Mouse (Mus musculus) liver, embryonic 11.5 days (tissue): ENCODE measurements around the gene Myo1b. TPM values are rescaled to one million over a fixed set of nuclear protein-coding genes. Genes with fewer than 3 reads are reported as not detected.
A peak's percentile ranks its signal among the peaks of the same experiment; 100 is the strongest.

Experiments
- ATAC-seq: fragments of 200-750 bp; cut with Nextera tagmentation; replicated peaks from 2 replicates; pipeline ENCODE4 v1.8.0; 2017; ENCODE audit warnings: moderate number of reproducible peaks, mild to moderate bottlenecking, moderate TSS enrichment, moderate library complexity; ENCODE audit not compliant: low FRiP score
- DNase-seq: peaks from one replicate; pipeline ENCODE4 v3.0.0-alpha.2; 2017; ENCODE audit warnings: low spot score
- H3K27ac ChIP-seq: fragments of 300-500 bp; sonication (generic); 2 replicates; pipeline ENCODE4 v1.5.1; 2014; ENCODE audit warnings: mild to moderate bottlenecking, low read depth, low read length, control low read depth
- H3K27me3 ChIP-seq: fragments of 300-500 bp; sonication (generic); replicated peaks from 2 replicates; pipeline ENCODE4 v1.6.1; 2014; ENCODE audit warnings: low read length, mixed read lengths; ENCODE audit not compliant: control insufficient read depth, insufficient read depth
- H3K36me3 ChIP-seq: fragments of 300-500 bp; sonication (generic); 2 replicates; pipeline ENCODE4 v1.6.1; 2014; ENCODE audit warnings: mild to moderate bottlenecking, low read length, moderate library complexity, mixed read lengths; ENCODE audit not compliant: control insufficient read depth, insufficient read depth
- H3K4me1 ChIP-seq: fragments of 300-500 bp; sonication (generic); replicated peaks from 2 replicates; pipeline ENCODE4 v1.6.1; 2014; ENCODE audit warnings: low read length, mixed read lengths; ENCODE audit not compliant: control insufficient read depth, insufficient read depth
- H3K4me2 ChIP-seq: fragments of 300-500 bp; sonication (generic); 2 replicates; pipeline ENCODE4 v1.6.1; 2014; ENCODE audit warnings: mild to moderate bottlenecking, control low read depth, moderate library complexity
- H3K4me3 ChIP-seq: fragments of 300-500 bp; sonication (generic); 2 replicates; pipeline ENCODE4 v1.5.1; 2014; ENCODE audit warnings: low read depth, low read length, control low read depth
- H3K9ac ChIP-seq: fragments of 300-500 bp; sonication (generic); 2 replicates; pipeline ENCODE4 v1.6.1; 2014; ENCODE audit warnings: low read depth, low read length, control low read depth
- H3K9me3 ChIP-seq: fragments of 300-500 bp; sonication (generic); 2 replicates; pipeline ENCODE4 v1.6.1; 2016; ENCODE audit warnings: low read length, inconsistent platforms, mixed read lengths; ENCODE audit not compliant: control insufficient read depth
- WGBS: fragments of 180-500 bp; shearing (Covaris S2); extraction: QIAGEN DNeasy Blood & Tissue Kit; methylation state at CpG from one replicate; pipeline ENCODE4 v1.1.7; 2014; 5-methylcytosine and 5-hydroxymethylcytosine counted together
- polyA plus RNA-seq: library from polyadenylated mRNA; unstranded; fragments of >200 nt; fragmentation: Nextera tagmentation; extraction: Ambion mirVana; gene quantifications from 2 replicates; pipeline ENCODE4 v1.2.1, GENCODE M21; 2014

Myo1b gene
- polyA plus RNA-seq, 1 experiment from 2014 or later, result 26.4 TPM

DNA sequence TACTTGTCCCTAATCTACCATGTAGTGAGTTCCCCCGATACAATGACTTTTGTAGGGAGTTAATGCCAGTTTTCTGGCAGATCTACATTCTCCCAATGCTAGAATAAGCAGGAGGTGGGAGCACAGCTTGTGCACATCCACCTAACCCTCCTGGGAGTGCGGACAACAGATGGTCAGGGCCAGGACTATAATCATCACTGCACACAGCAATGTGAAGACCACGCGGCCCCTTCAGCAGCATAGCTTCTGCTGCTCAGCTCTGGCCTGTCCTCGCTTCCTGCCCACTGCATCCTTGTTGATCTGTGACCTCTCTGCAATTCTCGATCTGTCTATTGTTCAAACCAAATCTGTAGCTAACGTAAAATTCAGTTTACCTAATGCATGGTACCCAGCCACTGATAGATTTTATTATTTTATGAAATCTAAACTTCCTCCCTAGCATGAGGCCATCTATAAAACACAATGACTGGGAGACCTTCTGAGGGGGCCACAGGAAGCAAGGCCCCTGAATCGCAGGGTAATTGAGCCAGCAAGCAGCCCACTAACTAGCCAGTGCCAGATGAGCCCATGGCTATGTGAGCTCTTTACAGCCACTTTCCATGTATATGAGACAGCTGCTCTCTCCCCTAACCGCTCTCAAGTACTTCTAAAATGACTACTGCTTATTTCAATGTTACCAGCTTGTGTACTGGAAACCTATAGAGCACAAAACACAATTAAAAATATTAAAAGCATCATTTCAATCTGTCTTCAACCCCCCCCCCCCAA, 27.6 kb downstream of the Myo1b start:
- ATAC-seq (no peak), DNase-seq (no peak)
- no peak overlapping the region for H3K4me2 ChIP-seq
- H3K9ac ChIP-seq, result no peak overlapping the region
- no peaks in the 10 kb centered on the region for H3K9me3 ChIP-seq
- no peak overlapping the region for H3K4me3 ChIP-seq
- no peaks in the 10 kb centered on the region for H3K27me3 ChIP-seq
- H3K4me1 ChIP-seq, result peaks cover 13% of the 10 kb centered on the region
- H3K27ac ChIP-seq, result no peak overlapping the region
- no peaks in the 10 kb centered on the region for H3K36me3 ChIP-seq
- 74% methylated on average over 9 of the region's 9 CpGs for WGBS

DNA sequence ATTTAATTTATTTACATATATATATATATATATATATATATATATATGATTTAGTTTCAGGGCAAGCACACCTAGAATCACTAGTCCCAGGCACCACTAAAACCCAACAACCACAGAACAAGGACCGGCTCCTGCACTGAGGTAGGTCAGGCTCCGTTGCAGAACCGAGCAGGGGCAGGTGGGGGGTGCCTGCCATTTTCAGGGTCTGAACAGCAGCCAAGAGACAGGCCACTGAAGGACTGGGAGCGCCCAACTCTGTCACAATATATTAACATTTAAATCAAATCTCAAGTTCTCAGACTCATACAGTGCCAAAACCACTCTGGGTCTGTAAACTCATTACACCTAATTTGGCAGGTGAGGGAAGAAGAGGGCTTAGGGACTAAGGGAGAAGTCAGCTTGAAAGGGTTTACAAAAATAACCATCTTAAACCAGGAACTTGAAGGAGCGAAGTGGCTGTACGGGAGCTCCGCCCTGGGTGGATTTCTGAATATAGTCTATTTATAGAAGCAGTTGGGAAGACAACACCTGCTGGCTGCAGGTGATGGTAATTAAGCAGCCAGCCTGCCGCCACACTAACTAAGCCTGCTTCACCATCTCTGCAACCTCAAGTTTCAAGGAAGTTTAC, 30.4 kb downstream of the Myo1b start:
- H3K4me1 ChIP-seq, result peaks cover 5% of the 10 kb centered on the region
- ATAC-seq (no peak), DNase-seq (no peak)
- no peak overlapping the region for H3K4me3 ChIP-seq
- no peaks in the 10 kb centered on the region for H3K27me3 ChIP-seq
- 87% methylated on average over 8 of the region's 8 CpGs for WGBS
- no peaks in the 10 kb centered on the region for H3K36me3 ChIP-seq
- no peak overlapping the region for H3K27ac ChIP-seq
- no peak overlapping the region for H3K4me2 ChIP-seq
- no peaks in the 10 kb centered on the region for H3K9me3 ChIP-seq
- no peak overlapping the region for H3K9ac ChIP-seq

DNA sequence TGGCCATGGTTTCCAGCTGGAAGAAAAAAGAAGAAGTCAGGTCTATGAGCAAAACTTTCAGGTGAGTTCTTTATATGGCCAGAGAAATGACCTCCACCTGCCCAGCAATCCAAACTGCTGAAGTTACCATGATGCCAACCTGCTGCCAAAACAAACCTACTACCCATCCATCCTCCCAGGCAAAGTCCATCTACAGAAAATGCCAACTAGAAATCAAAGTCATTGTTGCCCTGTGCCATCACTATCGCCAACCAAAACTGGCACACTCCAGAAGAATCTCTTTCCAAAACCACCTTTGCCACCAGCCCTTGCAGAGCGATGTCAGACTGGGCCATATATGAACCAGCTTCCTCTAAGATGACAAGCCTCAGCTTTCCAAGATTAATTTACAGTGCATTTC, 32.7 kb downstream of the Myo1b start:
- Histone ChIP-seq H3K9me3 (no peaks in the 10 kb centered on the region), H3K9ac (no peak overlapping the region), H3K4me3 (no peak overlapping the region), H3K4me2 (no peak overlapping the region), H3K4me1 (peaks cover 12% of the 10 kb centered on the region), H3K36me3 (no peaks in the 10 kb centered on the region), H3K27ac (no peak overlapping the region), H3K27me3 (no peaks in the 10 kb centered on the region)
- ATAC-seq (no peak), DNase-seq (no peak)
- WGBS, result 91% methylated on average over 2 of the region's 2 CpGs

DNA sequence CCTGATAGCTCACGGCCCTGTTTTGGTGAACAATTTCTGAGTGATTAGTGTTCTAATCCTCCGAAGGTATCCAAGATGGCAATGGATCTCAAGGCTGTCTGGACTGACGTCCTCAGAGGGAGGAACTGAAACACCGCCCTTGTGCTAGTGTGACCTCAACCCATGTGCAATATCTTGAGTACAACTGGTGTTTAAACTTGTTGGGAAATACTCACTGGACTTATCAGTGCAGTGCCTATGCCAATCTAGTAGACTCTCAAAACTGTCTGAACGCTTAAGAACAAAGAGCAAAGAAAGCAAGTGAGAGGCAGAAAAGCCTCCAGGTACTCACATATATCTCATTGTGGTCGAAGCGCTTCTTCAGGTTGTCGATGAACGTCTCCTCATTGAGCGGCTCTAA, 33.1 kb downstream of the Myo1b start:
- DNase-seq, result no peak
- ATAC-seq, result no peak
- Histone ChIP-seq H3K36me3 (no peaks in the 10 kb centered on the region), H3K9me3 (no peaks in the 10 kb centered on the region), H3K4me2 (no peak overlapping the region), H3K4me3 (no peak overlapping the region), H3K4me1 (peaks cover 8% of the 10 kb centered on the region), H3K27ac (no peak overlapping the region), H3K27me3 (no peaks in the 10 kb centered on the region), H3K9ac (no peak overlapping the region)
- 88% methylated on average over 10 of the region's 10 CpGs for WGBS

DNA sequence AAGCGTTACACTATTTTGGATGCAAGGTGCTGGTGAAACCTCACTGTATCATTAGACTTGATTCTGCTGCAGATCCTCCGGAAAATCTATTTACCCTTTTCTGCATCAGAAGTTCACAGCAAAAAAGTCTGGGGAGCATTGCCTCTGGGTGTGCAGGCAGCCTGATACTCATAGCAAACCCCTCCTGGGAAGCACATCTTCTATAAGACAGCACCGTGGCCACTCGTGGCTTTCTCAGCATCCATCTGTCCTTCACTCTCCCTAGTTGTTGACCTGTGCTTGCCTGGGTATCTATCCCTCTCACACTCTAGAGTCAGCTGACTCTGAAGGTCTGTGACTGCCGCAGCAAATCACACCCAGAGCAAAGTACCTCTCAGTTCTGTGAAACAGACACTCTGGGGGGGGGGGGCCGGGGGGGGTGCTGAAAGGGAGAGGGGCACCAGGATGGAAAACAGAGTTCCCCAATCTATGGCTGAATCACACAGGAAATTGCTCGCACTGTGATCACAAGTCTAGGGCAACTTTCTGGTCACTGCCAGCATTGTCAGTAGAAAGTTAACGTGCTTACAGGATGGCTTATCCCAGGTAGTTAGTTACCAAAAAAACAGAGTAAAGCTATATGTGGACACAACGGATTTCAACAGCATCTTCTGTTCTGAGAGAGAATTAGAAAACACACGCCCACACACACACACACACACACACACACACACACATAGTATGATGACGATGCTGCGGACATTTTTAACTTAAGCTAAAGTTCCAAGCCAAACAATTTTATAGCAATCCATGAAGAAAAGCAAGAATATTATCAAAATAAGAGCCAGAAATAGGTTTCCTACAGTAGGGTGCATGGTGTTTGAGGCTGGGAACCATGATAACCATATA, 35.7 kb downstream of the Myo1b start:
- H3K4me1 ChIP-seq, result peaks cover 7% of the 10 kb centered on the region
- H3K4me3 ChIP-seq, result no peak overlapping the region
- DNase-seq, result no peak
- no peak for ATAC-seq
- H3K9me3 ChIP-seq, result no peaks in the 10 kb centered on the region
- H3K27ac ChIP-seq, result no peak overlapping the region
- H3K36me3 ChIP-seq, result no peaks in the 10 kb centered on the region
- no peak overlapping the region for H3K9ac ChIP-seq
- WGBS, result 55% methylated on average over 12 of the region's 12 CpGs
- H3K27me3 ChIP-seq, result no peaks in the 10 kb centered on the region
- no peak overlapping the region for H3K4me2 ChIP-seq

DNA sequence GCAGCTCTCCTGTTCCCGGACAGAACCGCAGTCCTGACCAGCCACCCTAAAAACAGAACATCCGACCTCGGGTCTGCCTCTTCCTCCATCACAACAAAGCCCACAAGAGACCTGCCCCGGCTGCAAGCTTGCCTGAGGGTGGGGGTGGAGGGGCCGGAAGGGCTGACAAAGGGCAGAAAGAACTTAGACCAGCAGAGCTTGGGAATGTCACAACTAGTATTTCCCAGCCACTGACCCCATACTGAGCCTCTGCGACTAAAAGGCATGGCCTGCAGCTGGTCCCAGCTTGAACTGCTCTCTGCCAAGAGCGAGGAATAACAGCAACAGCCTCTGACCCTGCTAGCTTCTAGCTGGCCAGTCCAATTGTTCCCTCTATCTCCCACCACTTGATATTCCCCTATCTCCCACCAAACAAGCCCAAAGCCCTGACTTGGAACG, 36.5 kb downstream of the Myo1b start:
- Histone ChIP-seq H3K4me1 (peaks cover 7% of the 10 kb centered on the region), H3K27ac (peak overlapping the region; percentile 19; the same call in 1 of the 2 replicates), H3K27me3 (no peaks in the 10 kb centered on the region), H3K9ac (no peak overlapping the region), H3K4me2 (no peak overlapping the region), H3K4me3 (no peak overlapping the region), H3K36me3 (no peaks in the 10 kb centered on the region), H3K9me3 (no peaks in the 10 kb centered on the region)
- 21% methylated on average over 9 of the region's 9 CpGs for WGBS
- ATAC-seq (0 out of 2 replicates have a peak, but pooled peaks have one; percentile 39), DNase-seq (no peak)

DNA sequence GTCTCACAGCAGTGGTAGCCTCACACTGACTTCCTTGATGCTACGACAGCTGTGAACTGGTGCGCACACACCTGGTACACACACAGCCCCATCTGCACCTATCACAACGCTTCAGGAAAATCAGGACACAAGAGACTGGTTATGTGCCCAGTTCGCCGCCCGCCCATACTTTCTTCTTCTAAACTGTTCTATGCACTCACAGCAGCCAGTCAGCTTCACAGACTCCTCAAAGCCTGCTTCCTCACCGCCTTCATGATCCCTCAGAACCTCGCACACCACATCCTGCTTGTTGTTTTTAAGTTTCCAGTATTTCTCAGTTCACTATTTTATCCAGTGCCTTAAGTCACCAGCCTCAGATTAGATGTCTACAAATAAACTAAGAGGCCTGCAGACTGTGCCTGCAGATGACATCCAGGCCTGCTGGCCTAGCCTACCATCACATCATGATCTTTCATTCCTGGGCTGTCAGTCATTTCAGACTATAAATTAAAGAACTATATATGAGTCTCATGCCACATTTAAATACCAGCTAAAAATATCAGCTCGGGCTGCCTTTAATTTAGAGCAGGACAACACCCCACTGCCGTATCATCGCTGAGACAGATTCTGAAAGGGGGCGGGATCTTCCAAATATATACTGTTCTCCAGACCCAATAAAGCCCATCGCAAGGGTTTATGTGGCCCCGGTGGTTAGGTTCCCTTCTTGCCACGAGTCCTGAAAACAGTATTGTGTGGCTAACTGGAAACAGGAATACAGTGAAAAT, 40.2 kb downstream of the Myo1b start:
- peaks cover 7% of the 10 kb centered on the region for H3K4me1 ChIP-seq

More for the DNA sequence above, 40.2 kb downstream of the Myo1b start:
- H3K9me3 ChIP-seq, result no peaks in the 10 kb centered on the region
- no peak overlapping the region for H3K9ac ChIP-seq
- H3K4me2 ChIP-seq, result no peak overlapping the region
- WGBS, result 81% methylated on average over 15 of the region's 15 CpGs
- no peaks in the 10 kb centered on the region for H3K36me3 ChIP-seq
- ATAC-seq (no peak), DNase-seq (no peak)
- H3K4me3 ChIP-seq, result no peak overlapping the region
- H3K27me3 ChIP-seq, result no peaks in the 10 kb centered on the region
- H3K27ac ChIP-seq, result no peak overlapping the region
